Mouse (Mus musculus) B cell, adult 67 days (primary cell): ENCODE results near the gene Csf2rb. TPM values are rescaled to one million over a fixed set of nuclear protein-coding genes. Genes with fewer than 3 reads are reported as not detected.

Experiments
- total RNA-seq, 2 experiments: library from RNA; stranded (reverse); gene quantifications; 4 replicates each; pipeline ENCODE4 v1.2.4; 2023

Csf2rb gene
- total RNA-seq, result 10 to 100 TPM; 23.1 to 34.2 TPM

GRCm38 (mm10) chr15:78325671-78326339, at the start of gene Csf2rb:
Gene Csf2rb (plus strand): TSS chr15:78325752.

DNA sequence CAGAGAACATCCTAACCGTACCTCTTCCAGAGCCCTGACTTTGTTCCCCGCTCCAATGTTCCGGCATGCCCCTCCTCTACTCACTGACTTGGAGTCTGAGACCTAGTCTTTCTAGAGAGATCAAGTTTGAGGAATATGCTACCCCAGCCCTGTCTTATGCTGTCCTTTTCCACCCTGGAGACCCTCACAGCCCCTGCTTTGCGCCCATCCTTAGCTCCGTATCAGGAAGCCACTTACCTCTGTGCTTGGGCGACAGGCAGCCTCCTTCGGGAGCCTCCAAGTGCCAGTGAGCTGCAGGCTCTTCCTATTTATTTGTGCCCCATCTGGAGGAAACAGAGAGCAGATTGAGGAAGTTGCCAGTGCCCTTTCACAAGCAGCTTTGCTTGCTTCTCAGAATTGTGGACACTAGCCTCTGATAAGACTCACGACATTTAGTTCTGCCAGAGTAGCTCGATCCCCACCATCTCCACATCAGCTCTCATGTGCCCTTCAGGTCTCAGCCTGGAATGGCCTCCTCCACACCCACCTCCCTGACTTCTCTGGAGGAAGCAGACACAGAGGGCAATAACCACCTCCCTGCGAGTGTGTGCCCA, 20.1 kb upstream of the Csf2rb start, which contains the start of gene Csf2rb2:
TSS of gene Csf2rb2 (minus strand) at position 381 of the 593 bp plus-strand sequence.

GRCm38 (mm10) chr15:78395478-78395962, 70.0 kb downstream of the Csf2rb start, which contains the start of gene Tex33:
Gene Tex33 (minus strand): TSS chr15:78395912.

Other genes with a start within 250 kb of the Csf2rb start
- gene Cacng2, start 205.7 kb upstream of the Csf2rb start, total RNA-seq, result not detected
- 10 to 100 TPM; 34.9 to 43.3 TPM for gene Ift27, start 151.6 kb upstream of the Csf2rb start, total RNA-seq
- not detected for gene Pvalb, start 119.4 kb upstream of the Csf2rb start, total RNA-seq
- gene Ncf4, start 81.0 kb upstream of the Csf2rb start, total RNA-seq, result 100 to 1,000 TPM; 325 to 350 TPM
- 1 to 10 TPM; 1.3 to 1.8 TPM for gene Csf2rb2, start 20.0 kb upstream of the Csf2rb start, total RNA-seq
- not detected for gene Tex33, start 70.2 kb downstream of the Csf2rb start, total RNA-seq
- 1 to 10 TPM; 1.3 to 2.0 TPM for gene Tst, start 80.2 kb downstream of the Csf2rb start, total RNA-seq
- gene Mpst, start 80.7 kb downstream of the Csf2rb start, total RNA-seq, result 10 to 100 TPM; 20.2 to 26.7 TPM
- gene Kctd17, start 102.8 kb downstream of the Csf2rb start, total RNA-seq, result 1 to 10 TPM in 1 of 2 experiments, under 1 TPM in 1; 0.53 to 1.0 TPM
- not detected for gene Tmprss6, start 142.9 kb downstream of the Csf2rb start, total RNA-seq
- gene Il2rb, start 169.5 kb downstream of the Csf2rb start, total RNA-seq, result 1 to 10 TPM; 3.4 to 5.6 TPM
- not detected for gene C1qtnf6, start 205.7 kb downstream of the Csf2rb start, total RNA-seq
- not detected for gene Sstr3, start 218.9 kb downstream of the Csf2rb start, total RNA-seq
- 100 to 1,000 TPM; 788 to 860 TPM for gene Rac2, start 247.0 kb downstream of the Csf2rb start, total RNA-seq